Mouse (Mus musculus) megakaryocyte, embryonic 14.5 days (primary cell): ENCODE data around the gene Nup214.

Source experiments
- FLI1 ChIP-seq: IDR thresholded peaks from 2 replicates; pipeline ENCODE4 v1.6.1; 2012; ENCODE audit warnings: low read length, inconsistent platforms, mixed read lengths
- GATA1 ChIP-seq: IDR thresholded peaks from 3 replicates; pipeline ENCODE4 v1.6.1; 2012; ENCODE audit warnings: mixed read lengths, low read length, inconsistent platforms, borderline replicate concordance

- TF ChIP-seq GATA1 (no peak), FLI1 (no peak)
Observed at GRCm38 (mm10) chr2:32052418-32052817, 78.2 kb downstream of the Nup214 start.
